Mouse (Mus musculus) forebrain, embryonic 14.5 days (tissue): Measurements from ENCODE around the gene 1700003E16Rik. TPM values are rescaled to one million over a fixed set of nuclear protein-coding genes. Genes with fewer than 3 reads are reported as not detected.
"Not testable (repeated sequence)": the region's sequence is repeated elsewhere in the genome, so short reads cannot be mapped to it uniquely, and the experiment has no call there.

ENCODE experiments used
- ATAC-seq: fragments of 200-750 bp; cut with Nextera tagmentation; 2 replicates; pipeline ENCODE4 v1.8.0; 2017; ENCODE audit warnings: mild to moderate bottlenecking, moderate library complexity
- DNase-seq: peaks from one replicate; pipeline ENCODE4 v3.0.0-alpha.2; 2015; ENCODE audit warnings: low spot score
- H3K27ac ChIP-seq: fragments of 300-500 bp; sonication (generic); 2 replicates; pipeline ENCODE4 v1.5.1; 2014; ENCODE audit warnings: low read depth, mild to moderate bottlenecking, control low read depth, low read length, moderate library complexity
- H3K27me3 ChIP-seq: fragments of 300-500 bp; sonication (generic); replicated peaks from 2 replicates; pipeline ENCODE4 v1.6.1; 2014; ENCODE audit warnings: low read length, control low read depth, mixed read lengths; ENCODE audit not compliant: control insufficient read depth, insufficient read depth
- H3K36me3 ChIP-seq: fragments of 300-500 bp; sonication (generic); 2 replicates; pipeline ENCODE4 v1.6.1; 2014; ENCODE audit warnings: low read length, control low read depth; ENCODE audit not compliant: control insufficient read depth, insufficient read depth
- H3K4me1 ChIP-seq: fragments of 300-500 bp; sonication (generic); 2 replicates; pipeline ENCODE4 v1.6.1; 2014; ENCODE audit warnings: antibody characterized with exemption, low read length, control low read depth; ENCODE audit not compliant: control insufficient read depth, insufficient read depth
- H3K4me2 ChIP-seq: fragments of 300-500 bp; sonication (generic); 2 replicates; pipeline ENCODE4 v1.6.1; 2014; ENCODE audit warnings: mild to moderate bottlenecking, control low read depth, low read length
- H3K4me3 ChIP-seq: fragments of 300-500 bp; sonication (generic); 2 replicates; pipeline ENCODE4 v1.5.1; 2014; ENCODE audit warnings: low read depth, low read length, control low read depth
- H3K9ac ChIP-seq: fragments of 300-500 bp; sonication (generic); 2 replicates; pipeline ENCODE4 v1.6.1; 2014; ENCODE audit warnings: mild to moderate bottlenecking, low read length, control low read depth, moderate library complexity
- H3K9me3 ChIP-seq: fragments of 300-500 bp; sonication (generic); replicated peaks from 2 replicates; pipeline ENCODE4 v1.6.1; 2016; ENCODE audit warnings: low read length, control low read depth, mixed read lengths; ENCODE audit not compliant: control insufficient read depth
- WGBS: fragments of 180-500 bp; shearing (Covaris S2); extraction: QIAGEN DNeasy Blood & Tissue Kit; methylation state at CpG from one replicate; pipeline ENCODE4 v1.1.7; 2014; 5-methylcytosine and 5-hydroxymethylcytosine counted together
- polyA plus RNA-seq: library from polyadenylated mRNA; unstranded; fragments of >200 nt; fragmentation: Nextera tagmentation; extraction: Ambion mirVana; gene quantifications from 2 replicates; pipeline ENCODE4 v1.2.1, GENCODE M21; 2014

Gene 1700003E16Rik
- polyA plus RNA-seq, 1 experiment from 2014 or later = 5.8 TPM

DNA sequence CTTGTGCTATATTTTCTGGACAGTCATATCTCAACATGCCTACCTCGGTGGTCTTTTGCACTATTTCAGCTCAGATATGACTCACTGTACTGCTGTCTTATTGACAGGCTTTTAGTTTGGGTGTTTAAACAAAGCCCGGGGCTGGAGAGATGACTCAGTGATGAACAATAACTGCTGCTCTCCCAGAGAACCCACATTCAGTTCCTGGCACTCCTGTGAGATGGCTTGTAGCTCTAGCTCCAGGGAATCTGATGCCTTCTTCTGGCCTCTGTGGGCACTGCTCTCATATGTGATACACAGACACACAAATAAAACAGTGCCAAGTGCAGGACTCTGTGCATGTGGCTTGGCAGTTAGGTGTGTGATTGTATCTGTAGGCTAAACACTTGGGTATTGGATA is 11.0 kb upstream of the 1700003E16Rik start:
- ATAC-seq (no peak), DNase-seq (no peak)
- Histone ChIP-seq H3K4me3 (no peak overlapping the region), H3K36me3 (no peaks in the 10 kb centered on the region), H3K9me3 (no peaks in the 10 kb centered on the region), H3K9ac (no peak overlapping the region), H3K27me3 (0 out of 2 replicates have a peak, but pooled peaks cover 6% of the 10 kb centered on the region), H3K4me2 (no peak overlapping the region), H3K4me1 (peaks cover 7% of the 10 kb centered on the region; the same call in 1 of the 2 replicates), H3K27ac (no peak overlapping the region)
- WGBS = 85% methylated on average over 2 of the region's 2 CpGs

DNA sequence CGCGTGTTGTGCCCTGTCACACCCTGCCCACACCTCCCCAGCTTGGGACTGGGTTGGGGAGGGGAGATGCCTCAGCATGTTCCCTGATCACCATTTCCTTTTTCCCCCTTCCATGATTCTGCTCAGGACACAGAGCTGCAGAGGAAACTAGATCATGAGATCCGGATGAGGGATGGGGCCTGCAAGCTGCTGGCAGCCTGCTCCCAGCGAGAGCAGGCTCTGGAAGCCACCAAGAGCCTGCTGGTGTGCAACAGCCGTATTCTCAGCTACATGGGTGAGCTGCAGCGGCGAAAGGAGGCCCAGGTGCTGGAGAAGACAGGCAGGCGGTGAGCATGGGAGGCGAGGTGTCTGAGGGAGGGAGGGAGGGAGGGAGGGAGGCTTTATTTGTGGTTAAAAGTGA is 10.4 kb upstream of the 1700003E16Rik start:
- no peak for ATAC-seq
- Histone ChIP-seq H3K9ac (no peak overlapping the region), H3K36me3 (no peaks in the 10 kb centered on the region), H3K4me1 (peaks cover 7% of the 10 kb centered on the region; the same call in 1 of the 2 replicates), H3K27me3 (0 out of 2 replicates have a peak, but pooled peaks cover 6% of the 10 kb centered on the region), H3K27ac (no peak overlapping the region), H3K4me3 (no peak overlapping the region), H3K4me2 (no peak overlapping the region), H3K9me3 (no peaks in the 10 kb centered on the region)
- no peak for DNase-seq
- WGBS = 77% methylated on average over 9 of the region's 9 CpGs

DNA sequence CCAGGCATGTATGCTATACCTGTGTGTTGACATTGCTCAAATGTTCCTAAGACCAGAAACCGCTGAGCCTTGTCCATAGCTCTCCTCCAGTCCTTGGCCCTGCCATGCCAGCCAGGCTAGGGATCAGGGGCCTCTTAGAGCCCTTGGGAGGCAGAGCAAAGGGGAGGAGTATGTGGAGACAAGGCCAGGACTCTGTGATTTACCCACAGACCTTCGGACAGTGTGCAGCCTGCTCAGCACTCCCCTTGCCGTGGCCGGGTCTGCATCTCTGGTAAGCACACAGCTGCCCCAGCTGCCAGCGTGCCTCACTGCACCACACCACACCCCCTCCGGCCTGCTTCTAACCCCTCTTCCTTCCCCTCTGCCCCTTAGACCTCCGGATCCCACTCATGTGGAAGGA is 8.9 kb upstream of the 1700003E16Rik start:
- H3K4me2 ChIP-seq = no peak overlapping the region
- no peak for DNase-seq
- no peak overlapping the region for H3K9ac ChIP-seq
- no peak overlapping the region for H3K27ac ChIP-seq
- peaks cover 2% of the 10 kb centered on the region; the same call in 1 of the 2 replicates for H3K4me1 ChIP-seq
- no peak for ATAC-seq
- WGBS = 49% methylated on average over 7 of the region's 7 CpGs
- H3K36me3 ChIP-seq = peaks cover 3% of the 10 kb centered on the region; the same call in 1 of the 2 replicates
- no peaks in the 10 kb centered on the region for H3K9me3 ChIP-seq
- no peaks in the 10 kb centered on the region for H3K27me3 ChIP-seq
- H3K4me3 ChIP-seq = no peak overlapping the region

DNA sequence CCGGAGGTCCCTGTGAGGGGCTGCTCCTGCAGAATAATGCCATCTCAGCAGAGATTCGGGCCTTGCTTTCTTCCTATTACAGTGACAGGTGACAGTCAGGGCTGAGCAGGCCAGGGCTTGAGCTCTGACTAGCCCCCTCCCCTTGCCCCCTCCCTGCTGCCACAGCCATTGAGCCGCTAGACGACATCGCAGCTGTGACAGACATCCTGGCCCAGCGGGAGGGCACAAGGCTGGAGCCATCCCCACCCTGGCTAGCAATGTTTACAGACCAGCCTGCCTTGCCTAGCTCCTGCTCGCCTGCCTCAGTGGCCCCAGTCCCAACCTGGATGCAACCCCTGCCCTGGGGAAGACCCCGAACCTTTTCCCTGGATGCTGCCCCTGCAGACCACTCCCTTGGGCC is 4.5 kb upstream of the 1700003E16Rik start:
- H3K9ac ChIP-seq = no peak overlapping the region; the same call in 1 of the 2 replicates

GRCm38 (mm10) chr6:83153038-83153437 is 3.2 kb upstream of the 1700003E16Rik start:
- H3K9me3 ChIP-seq = no peaks in the 10 kb centered on the region
- ATAC-seq (no peak), DNase-seq (no peak)
- no peak overlapping the region for H3K4me2 ChIP-seq
- no peak overlapping the region for H3K4me3 ChIP-seq
- H3K27me3 ChIP-seq = no peaks in the 10 kb centered on the region
- peaks cover 6% of the 10 kb centered on the region; the same call in 1 of the 2 replicates for H3K4me1 ChIP-seq
- peaks cover 13% of the 10 kb centered on the region; the same call in 1 of the 2 replicates for H3K36me3 ChIP-seq
- H3K9ac ChIP-seq = no peak overlapping the region
- 88% methylated on average over 12 of the region's 12 CpGs for WGBS
- no peak overlapping the region for H3K27ac ChIP-seq

More for the DNA sequence above, 4.5 kb upstream of the 1700003E16Rik start:
- Histone ChIP-seq H3K4me1 (peaks cover 6% of the 10 kb centered on the region; the same call in 1 of the 2 replicates), H3K4me2 (no peak overlapping the region), H3K36me3 (peaks cover 13% of the 10 kb centered on the region; the same call in 1 of the 2 replicates), H3K4me3 (no peak overlapping the region), H3K27me3 (no peaks in the 10 kb centered on the region), H3K27ac (no peak overlapping the region), H3K9me3 (no peaks in the 10 kb centered on the region)
- 26% methylated on average over 8 of the region's 8 CpGs for WGBS
- DNase-seq (no peak), ATAC-seq (no peak)

GRCm38 (mm10) chr6:83153485-83153884 is 2.7 kb upstream of the 1700003E16Rik start:
- ATAC-seq (no peak), DNase-seq (no peak)
- peaks cover 13% of the 10 kb centered on the region; the same call in 1 of the 2 replicates for H3K36me3 ChIP-seq
- H3K27ac ChIP-seq = no peak overlapping the region
- peaks cover 6% of the 10 kb centered on the region; the same call in 1 of the 2 replicates for H3K4me1 ChIP-seq
- no peak overlapping the region for H3K4me3 ChIP-seq
- WGBS = 79% methylated on average over 5 of the region's 5 CpGs
- H3K9me3 ChIP-seq = no peaks in the 10 kb centered on the region
- no peaks in the 10 kb centered on the region for H3K27me3 ChIP-seq
- no peak overlapping the region for H3K4me2 ChIP-seq
- no peak overlapping the region for H3K9ac ChIP-seq

GRCm38 (mm10) chr6:83155552-83156238 is 509 bp upstream of the 1700003E16Rik start:
- peaks cover 8% of the 10 kb centered on the region for H3K27me3 ChIP-seq
- H3K27ac ChIP-seq = 0 out of 2 replicates have a peak overlapping the region, but pooled peaks have one; percentile 2
- H3K4me1 ChIP-seq = peaks cover 6% of the 10 kb centered on the region; the same call in 1 of the 2 replicates
- H3K36me3 ChIP-seq = peaks cover 13% of the 10 kb centered on the region; the same call in 1 of the 2 replicates
- WGBS = 8% methylated on average over 23 of the region's 23 CpGs
- peak overlapping the region; percentile 68 for H3K9ac ChIP-seq
- ATAC-seq (peak; percentile 37), DNase-seq (no peak)
- no peaks in the 10 kb centered on the region for H3K9me3 ChIP-seq
- peak overlapping the region; percentile 52 for H3K4me3 ChIP-seq
- H3K4me2 ChIP-seq = peak overlapping the region; percentile 80

- 11% methylated on average over 3 of the region's 3 CpGs for WGBS
- not testable (repeated sequence) for H3K27ac ChIP-seq, H3K4me2 ChIP-seq, H3K9ac ChIP-seq, H3K4me1 ChIP-seq, H3K4me3 ChIP-seq, H3K36me3 ChIP-seq, H3K9me3 ChIP-seq, ATAC-seq
- peak; percentile 87 for DNase-seq
- peaks cover 36% of the 10 kb centered on the region for H3K27me3 ChIP-seq
Observed at GRCm38 (mm10) chr6:83159456-83159855, 3.3 kb downstream of the 1700003E16Rik start.

GRCm38 (mm10) chr6:83161442-83161841 is 5.2 kb downstream of the 1700003E16Rik start:
- Histone ChIP-seq H3K9ac (peak overlapping the region; percentile 37; the same call in 1 of the 2 replicates), H3K4me3 (peak overlapping the region; percentile 18; the same call in 1 of the 2 replicates), H3K27me3 (peaks cover 36% of the 10 kb centered on the region), H3K9me3 (no peaks in the 10 kb centered on the region), H3K36me3 (no peaks in the 10 kb centered on the region), H3K4me2 (peak overlapping the region; percentile 41), H3K4me1 (peaks cover 8% of the 10 kb centered on the region), H3K27ac (no peak overlapping the region)
- ATAC-seq = no peak
- WGBS = 10% methylated on average over 19 of the region's 19 CpGs
- DNase-seq = no peak
